Mouse (Mus musculus): ENCODE measurements at regions not wholly inside any gene's neighbourhood (a gene's known extent, or its start where the extent isn't known, plus 50 kb on each side); places are given as distances from the start of the nearest gene placed in this dataset.
A peak's percentile ranks its signal among the peaks of the same experiment; 100 is the strongest.

DNA sequence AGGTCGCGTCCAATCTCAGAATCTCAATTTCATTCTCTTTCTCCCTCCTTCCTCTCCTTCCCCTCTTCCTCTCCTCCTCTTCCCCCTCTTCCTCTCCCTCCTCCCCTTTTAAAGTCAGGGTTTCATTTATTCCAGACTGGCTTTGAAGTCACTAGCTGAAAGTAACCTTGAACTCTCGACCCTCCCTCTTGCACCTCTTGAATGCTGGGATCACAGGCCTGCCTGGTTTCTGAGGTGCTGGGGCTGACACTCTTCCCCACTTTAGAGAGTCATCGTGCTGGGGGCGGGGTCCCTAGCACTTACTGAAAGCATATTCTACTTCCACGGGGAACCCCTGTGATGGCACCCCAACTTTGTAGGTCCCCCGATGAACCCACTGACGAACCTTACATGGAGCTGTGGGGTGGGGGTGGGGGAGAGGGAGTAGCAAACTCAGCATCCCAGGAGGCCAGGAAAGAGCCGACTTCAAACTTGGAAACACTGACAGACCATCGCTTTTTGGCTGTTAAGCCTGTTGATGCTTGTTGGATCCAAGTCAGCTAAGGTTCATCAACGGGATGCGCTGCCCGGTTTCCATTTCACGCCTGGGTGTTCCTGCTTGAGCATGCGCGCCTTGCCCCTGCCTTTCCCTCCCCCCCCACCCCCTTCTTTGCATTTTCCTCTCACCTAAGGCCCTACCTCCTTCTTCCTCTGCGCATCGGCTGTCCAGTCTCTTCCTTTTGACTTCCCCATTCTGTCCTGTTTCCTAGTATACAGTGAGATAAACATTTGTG, 132.0 kb upstream of the Med13l start:
- no peak overlapping the region for H3K9ac ChIP-seq (ENCODE audit: control insufficient read depth, low read depth, low read length, poor library complexity, severe bottlenecking)
- no peaks in the 10 kb centered on the region for H3K9me3 ChIP-seq (replicated peaks; ENCODE audit: insufficient read depth, low read length)
- DNase-seq (ENCODE audit: low read depth, low spot score) = no peak
- no peak overlapping the region for H3K27ac ChIP-seq (ENCODE audit: control insufficient read depth, low read depth, low read length)
- no peaks in the 10 kb centered on the region for H3K36me3 ChIP-seq (ENCODE audit: control insufficient read depth in 1 of 2, insufficient read depth in 2 of 2, low read length in 2 of 2)
- H3K79me2 ChIP-seq (ENCODE audit: control insufficient read depth, insufficient read depth, low read length, poor library complexity) = no peaks in the 10 kb centered on the region
- TF ChIP-seq NRF1 (IDR thresholded peaks at IDR 0.05; ENCODE audit: insufficient read depth, low read depth, low read length, poor library complexity, severe bottlenecking) = no peak
- no peak for TF ChIP-seq POLR2AphosphoS2 (IDR thresholded peaks at IDR 0.05; ENCODE audit: low read length)
- no peaks in the 10 kb centered on the region for H3K27me3 ChIP-seq (ENCODE audit: control insufficient read depth in 1 of 2, insufficient read depth in 2 of 2, low read length in 2 of 2)
- no peak overlapping the region for H3K4me3 ChIP-seq (ENCODE audit: control insufficient read depth in 1 of 2, insufficient read depth in 1 of 2, low read depth in 2 of 2, low read length in 2 of 2)
- H3K4me1 ChIP-seq (ENCODE audit: control insufficient read depth in 1 of 2, insufficient read depth in 2 of 2, low read length in 2 of 2) = no peaks in the 10 kb centered on the region

DNA sequence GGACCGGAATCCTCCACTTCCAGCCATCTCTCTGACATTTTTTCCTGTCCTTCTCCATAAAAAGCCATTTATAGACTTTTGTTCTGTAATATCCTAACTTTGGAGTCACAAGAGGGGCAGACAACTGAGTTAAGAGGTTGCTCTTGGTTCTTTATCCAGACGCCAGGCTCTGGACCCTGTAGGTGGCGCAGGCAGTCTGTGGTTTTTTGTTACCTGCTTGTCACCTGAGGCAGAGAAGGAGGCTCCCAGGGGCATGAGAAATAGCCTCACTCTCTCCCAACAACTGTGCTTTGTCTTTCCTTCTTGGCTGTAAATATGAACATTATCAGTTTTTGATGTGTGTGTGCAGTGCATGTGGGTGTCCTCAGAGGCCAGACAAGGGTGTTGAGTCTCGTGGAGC, 126.9 kb upstream of the Med13l start:
- no peak for DNase-seq (ENCODE audit: low read depth, low spot score)
- no peaks in the 10 kb centered on the region for H3K36me3 ChIP-seq (ENCODE audit: control insufficient read depth in 1 of 2, insufficient read depth in 2 of 2, low read length in 2 of 2)
- TF ChIP-seq KAT2A (conservative IDR thresholded peaks at IDR 0.05; ENCODE audit: low read depth, low read length) (no peak), CTCF (IDR thresholded peaks at IDR 0.05 in 2 of 3, conservative IDR thresholded peaks at IDR 0.05 in 1 of 3; ENCODE audit: control insufficient read depth in 1 of 3, insufficient read depth in 1 of 3, low read depth in 2 of 3, low read length in 3 of 3, poor library complexity in 1 of 3, severe bottlenecking in 1 of 3) (0 out of 6 replicates have a peak, but pooled peaks of 1 of the 3 experiments have one; percentile 14)
- no peaks in the 10 kb centered on the region for H3K4me1 ChIP-seq (ENCODE audit: control insufficient read depth in 1 of 2, insufficient read depth in 2 of 2, low read length in 2 of 2)
- no peaks in the 10 kb centered on the region for H3K79me2 ChIP-seq (ENCODE audit: control insufficient read depth, insufficient read depth, low read length, poor library complexity)
- no peak overlapping the region for H3K27ac ChIP-seq (ENCODE audit: control insufficient read depth, low read depth, low read length)
- no peak overlapping the region for H3K4me3 ChIP-seq (ENCODE audit: control insufficient read depth in 1 of 2, insufficient read depth in 1 of 2, low read depth in 2 of 2, low read length in 2 of 2)
- no peaks in the 10 kb centered on the region for H3K9me3 ChIP-seq (replicated peaks; ENCODE audit: insufficient read depth, low read length)
- H3K27me3 ChIP-seq (ENCODE audit: control insufficient read depth in 1 of 2, insufficient read depth in 2 of 2, low read length in 2 of 2) = no peaks in the 10 kb centered on the region
- H3K9ac ChIP-seq (ENCODE audit: control insufficient read depth, low read depth, low read length, poor library complexity, severe bottlenecking) = no peak overlapping the region

DNA sequence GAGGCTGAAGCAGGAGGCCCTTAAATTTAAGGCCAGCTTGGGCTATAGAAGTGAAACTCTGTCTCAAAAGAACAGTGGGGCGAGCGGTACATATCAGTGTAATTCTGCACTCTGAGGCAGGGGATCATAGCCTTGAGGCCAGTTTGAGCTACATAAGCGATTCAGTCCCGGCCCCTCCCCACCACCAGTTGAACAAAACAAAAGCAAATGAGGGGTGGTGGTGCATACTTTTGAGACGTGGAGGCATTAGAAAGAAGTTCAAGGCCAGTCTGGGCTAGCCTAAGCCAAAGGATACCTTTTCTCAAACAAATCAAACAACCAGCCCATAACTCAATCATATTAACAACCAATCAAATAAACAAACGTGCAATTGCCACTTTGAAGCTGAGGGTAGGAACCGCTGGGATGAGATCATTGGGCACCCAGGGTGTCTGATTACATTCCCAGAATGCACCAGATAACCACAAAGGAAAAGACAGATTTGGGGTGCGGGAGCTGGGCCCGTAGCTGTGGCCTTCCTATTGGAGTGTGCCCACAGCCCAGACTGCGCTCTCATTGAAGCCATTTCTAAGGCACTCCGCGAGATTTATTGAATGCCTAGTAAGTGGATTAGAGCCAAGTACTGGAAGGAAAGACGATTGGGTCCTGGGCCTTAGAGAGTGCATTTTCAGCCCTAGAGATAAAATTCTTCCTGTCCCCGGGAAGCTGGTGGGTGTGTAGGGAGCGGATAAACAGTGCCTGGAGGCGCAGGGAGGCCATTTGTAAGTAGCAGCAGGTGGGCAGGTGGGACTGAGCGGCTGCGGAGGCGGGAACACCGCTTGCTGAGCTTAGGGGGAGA, 125.5 kb upstream of the Med13l start:
- no peaks in the 10 kb centered on the region for H3K9me3 ChIP-seq (replicated peaks; ENCODE audit: insufficient read depth, low read length)
- no peaks in the 10 kb centered on the region for H3K4me1 ChIP-seq (ENCODE audit: control insufficient read depth in 1 of 2, insufficient read depth in 2 of 2, low read length in 2 of 2)
- no peaks in the 10 kb centered on the region for H3K36me3 ChIP-seq (ENCODE audit: control insufficient read depth in 1 of 2, insufficient read depth in 2 of 2, low read length in 2 of 2)
- no peaks in the 10 kb centered on the region for H3K27me3 ChIP-seq (ENCODE audit: control insufficient read depth in 1 of 2, insufficient read depth in 2 of 2, low read length in 2 of 2)
- H3K9ac ChIP-seq (ENCODE audit: control insufficient read depth, low read depth, low read length, poor library complexity, severe bottlenecking) = no peak overlapping the region
- no peak overlapping the region for H3K4me3 ChIP-seq (ENCODE audit: control insufficient read depth in 1 of 2, insufficient read depth in 1 of 2, low read depth in 2 of 2, low read length in 2 of 2)
- TF ChIP-seq JUND (IDR thresholded peaks at IDR 0.05; ENCODE audit: low read depth, low read length) (no peak), POLR2AphosphoS5 (IDR thresholded peaks at IDR 0.05; ENCODE audit: borderline replicate concordance, low read depth, low read length) (no peak), SIN3A (IDR thresholded peaks at IDR 0.05; ENCODE audit: low read length) (no peak)
- H3K27ac ChIP-seq (ENCODE audit: control insufficient read depth, low read depth, low read length) = no peak overlapping the region
- H3K79me2 ChIP-seq (ENCODE audit: control insufficient read depth, insufficient read depth, low read length, poor library complexity) = no peaks in the 10 kb centered on the region
- DNase-seq (ENCODE audit: low read depth, low spot score) = no peak
